Mouse (Mus musculus): Measurements from ENCODE around the gene Uaca.
A peak's percentile ranks its signal among the peaks of the same experiment; 100 is the strongest.

Gene Uaca

DNA sequence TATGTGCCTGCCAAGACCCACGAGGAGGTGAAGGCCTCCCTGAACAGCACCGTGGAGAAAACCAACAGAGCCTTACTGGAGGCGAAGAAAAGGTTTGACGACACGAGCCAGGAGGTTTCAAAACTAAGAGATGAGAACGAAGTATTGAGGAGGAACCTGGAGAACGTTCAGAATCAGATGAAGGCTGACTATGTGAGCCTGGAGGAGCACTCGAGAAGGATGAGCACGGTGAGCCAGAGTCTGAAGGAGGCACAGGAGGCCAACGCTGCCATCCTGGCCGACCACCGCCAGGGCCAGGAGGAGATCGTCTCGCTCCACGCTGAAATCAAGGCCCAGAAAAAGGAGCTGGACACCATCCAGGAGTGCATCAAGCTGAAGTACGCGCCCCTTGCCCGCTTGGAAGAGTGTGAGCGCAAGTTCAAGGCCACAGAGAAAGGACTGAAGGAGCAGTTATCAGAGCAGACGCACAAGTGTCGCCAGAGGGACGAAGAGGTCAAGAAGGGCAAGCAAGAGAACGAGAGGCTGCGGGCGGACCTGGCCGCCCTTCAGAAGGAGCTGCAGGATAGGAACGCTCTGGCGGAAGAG, 76.7 kb downstream of the Uaca start:
- peaks cover 40% of the 10 kb centered on the region for H3K36me3 ChIP-seq (ENCODE audit: insufficient read depth, low read length)
- H3K9me3 ChIP-seq (ENCODE audit: low read length) = no peaks in the 10 kb centered on the region
- H3K27me3 ChIP-seq (ENCODE audit: insufficient read depth, low read length) = 0 out of 2 replicates have a peak, but pooled peaks cover 10% of the 10 kb centered on the region
- no peak for TF ChIP-seq NANOG (IDR thresholded peaks at IDR 0.05; ENCODE audit: borderline replicate concordance, low read length)
- no peak for TF ChIP-seq CTCF (conservative IDR thresholded peaks at IDR 0.05; ENCODE audit: low read length)
- TF ChIP-seq POU5F1 (IDR thresholded peaks at IDR 0.05; ENCODE audit: borderline replicate concordance, low read length) = no peak
- H3K4me3 ChIP-seq (replicated peaks; ENCODE audit: low read length) = peak overlapping the region; percentile 43
- H3K4me1 ChIP-seq (replicated peaks; ENCODE audit: low read depth, low read length) = peaks cover 57% of the 10 kb centered on the region

DNA sequence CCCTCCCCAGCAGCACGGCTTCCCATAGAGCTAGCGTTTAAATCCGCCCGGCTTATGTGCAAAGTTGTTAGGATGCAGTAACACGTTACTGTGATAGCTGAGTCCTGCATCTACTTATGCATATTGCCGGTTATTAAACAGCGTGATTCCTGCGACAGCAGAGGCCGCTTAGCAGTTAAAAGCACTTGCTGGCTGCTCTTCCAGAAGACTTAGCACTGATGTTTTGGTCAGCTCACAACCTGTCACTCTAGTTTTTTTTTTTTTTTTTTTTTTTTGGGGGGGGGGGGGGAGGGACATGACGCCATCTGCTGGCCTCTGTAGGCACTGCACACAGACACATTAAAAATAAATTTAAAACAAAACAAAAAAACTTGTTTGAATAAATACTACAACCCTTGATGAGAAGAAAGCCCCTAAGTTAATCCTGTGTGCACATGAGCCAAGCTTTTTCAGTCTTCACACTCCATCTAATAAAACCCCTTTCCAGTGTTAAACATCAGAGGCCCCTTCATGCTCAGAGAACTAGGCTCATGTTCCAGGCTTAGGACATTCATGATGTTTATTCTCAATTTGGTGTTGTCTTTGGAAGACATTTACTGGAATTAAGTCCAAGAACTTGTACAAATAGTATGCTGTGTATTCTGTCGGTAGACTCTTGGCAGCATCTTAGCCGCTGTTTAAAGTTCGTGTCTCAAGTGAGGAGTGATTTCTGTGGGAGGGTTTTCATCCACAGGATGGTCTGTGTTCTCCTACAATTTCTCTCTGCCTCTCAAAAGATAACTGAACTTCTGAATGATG, 79.1 kb downstream of the Uaca start:
- Histone ChIP-seq H3K4me3 (replicated peaks; ENCODE audit: low read length) (no peak overlapping the region), H3K27me3 (ENCODE audit: insufficient read depth, low read length) (0 out of 2 replicates have a peak, but pooled peaks cover 10% of the 10 kb centered on the region), H3K36me3 (ENCODE audit: insufficient read depth, low read length) (peaks cover 55% of the 10 kb centered on the region), H3K4me1 (replicated peaks; ENCODE audit: low read depth, low read length) (peaks cover 39% of the 10 kb centered on the region), H3K9me3 (ENCODE audit: low read length) (no peaks in the 10 kb centered on the region)
- TF ChIP-seq CTCF (conservative IDR thresholded peaks at IDR 0.05; ENCODE audit: low read length) (peak; percentile 73), POU5F1 (IDR thresholded peaks at IDR 0.05; ENCODE audit: borderline replicate concordance, low read length) (no peak), NANOG (IDR thresholded peaks at IDR 0.05; ENCODE audit: borderline replicate concordance, low read length) (no peak)

DNA sequence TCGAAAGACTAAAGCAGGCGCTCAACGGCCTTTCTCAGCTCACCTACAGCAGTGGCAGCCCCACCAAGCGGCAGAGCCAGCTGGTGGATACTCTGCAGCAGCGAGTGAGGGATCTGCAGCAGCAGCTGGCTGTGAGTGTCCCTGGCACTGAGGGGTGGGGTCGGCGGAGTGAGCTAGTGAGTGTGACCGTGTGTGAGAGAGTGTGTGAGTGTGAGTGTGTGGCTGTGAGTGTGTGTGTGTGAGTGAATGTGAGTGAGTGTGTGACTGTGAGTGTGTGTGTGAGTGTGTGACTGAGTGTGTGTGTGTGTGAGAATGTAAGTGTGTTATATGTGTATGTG, 79.7 kb downstream of the Uaca start:
- Histone ChIP-seq H3K36me3 (ENCODE audit: insufficient read depth, low read length) (peaks cover 59% of the 10 kb centered on the region), H3K4me3 (replicated peaks; ENCODE audit: low read length) (no peak overlapping the region), H3K9me3 (ENCODE audit: low read length) (no peaks in the 10 kb centered on the region), H3K4me1 (replicated peaks; ENCODE audit: low read depth, low read length) (peaks cover 35% of the 10 kb centered on the region), H3K27me3 (ENCODE audit: insufficient read depth, low read length) (0 out of 2 replicates have a peak, but pooled peaks cover 10% of the 10 kb centered on the region)
- no peak for TF ChIP-seq CTCF (conservative IDR thresholded peaks at IDR 0.05; ENCODE audit: low read length)
- no peak for TF ChIP-seq NANOG (IDR thresholded peaks at IDR 0.05; ENCODE audit: borderline replicate concordance, low read length)
- no peak for TF ChIP-seq POU5F1 (IDR thresholded peaks at IDR 0.05; ENCODE audit: borderline replicate concordance, low read length)

DNA sequence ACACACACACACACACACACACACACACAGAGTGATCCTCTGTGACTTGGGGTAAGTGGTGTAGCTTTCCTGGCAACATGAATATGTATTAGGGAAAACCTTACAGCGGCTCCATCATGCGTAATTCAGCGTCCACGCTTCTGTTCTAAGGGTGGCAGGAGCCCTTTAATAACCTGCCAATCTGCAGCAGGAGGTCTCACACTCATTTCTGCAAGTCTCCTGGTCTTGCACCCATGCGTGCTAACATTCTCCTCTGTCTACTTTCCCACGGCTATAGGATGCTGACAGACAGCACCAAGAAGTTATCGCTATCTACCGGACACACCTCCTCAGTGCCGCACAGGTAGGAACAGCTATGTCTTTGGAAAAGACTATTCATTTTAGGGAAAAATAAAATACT, 81.7 kb downstream of the Uaca start:
- TF ChIP-seq NANOG (IDR thresholded peaks at IDR 0.05; ENCODE audit: borderline replicate concordance, low read length) (no peak), POU5F1 (IDR thresholded peaks at IDR 0.05; ENCODE audit: borderline replicate concordance, low read length) (no peak), CTCF (conservative IDR thresholded peaks at IDR 0.05; ENCODE audit: low read length) (no peak)

DNA sequence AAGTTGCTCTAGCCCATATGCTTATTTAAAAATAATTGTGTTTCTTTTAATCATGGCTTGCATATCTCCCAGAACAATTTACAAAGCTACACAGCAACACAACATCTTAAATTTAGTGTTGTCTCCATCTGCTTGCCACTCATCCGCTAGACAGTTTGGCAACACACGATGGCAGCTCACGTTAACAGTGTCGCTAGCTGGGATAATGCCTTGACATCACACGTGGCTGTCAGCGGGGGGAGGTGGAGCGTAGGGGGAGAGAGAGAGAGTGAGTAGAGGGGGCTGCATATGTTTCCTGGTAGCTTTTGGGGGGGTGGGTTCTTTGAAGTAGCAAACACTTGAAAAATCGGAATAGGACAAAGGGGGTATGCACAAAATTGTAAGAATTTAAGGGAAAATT, 82.2 kb downstream of the Uaca start:
- peaks cover 12% of the 10 kb centered on the region for H3K4me1 ChIP-seq (replicated peaks; ENCODE audit: low read depth, low read length)
- H3K9me3 ChIP-seq (ENCODE audit: low read length) = no peaks in the 10 kb centered on the region
- H3K27me3 ChIP-seq (ENCODE audit: insufficient read depth, low read length) = no peaks in the 10 kb centered on the region
- no peak overlapping the region for H3K4me3 ChIP-seq (replicated peaks; ENCODE audit: low read length)
- H3K36me3 ChIP-seq (ENCODE audit: insufficient read depth, low read length) = peaks cover 60% of the 10 kb centered on the region
- TF ChIP-seq CTCF (conservative IDR thresholded peaks at IDR 0.05; ENCODE audit: low read length) (no peak), POU5F1 (IDR thresholded peaks at IDR 0.05; ENCODE audit: borderline replicate concordance, low read length) (no peak), NANOG (IDR thresholded peaks at IDR 0.05; ENCODE audit: borderline replicate concordance, low read length) (no peak)

More for the DNA sequence above, 81.7 kb downstream of the Uaca start:
- Histone ChIP-seq H3K36me3 (ENCODE audit: insufficient read depth, low read length) (peaks cover 65% of the 10 kb centered on the region), H3K4me3 (replicated peaks; ENCODE audit: low read length) (no peak overlapping the region), H3K4me1 (replicated peaks; ENCODE audit: low read depth, low read length) (peaks cover 16% of the 10 kb centered on the region), H3K27me3 (ENCODE audit: insufficient read depth, low read length) (0 out of 2 replicates have a peak, but pooled peaks cover 3% of the 10 kb centered on the region), H3K9me3 (ENCODE audit: low read length) (no peaks in the 10 kb centered on the region)

DNA sequence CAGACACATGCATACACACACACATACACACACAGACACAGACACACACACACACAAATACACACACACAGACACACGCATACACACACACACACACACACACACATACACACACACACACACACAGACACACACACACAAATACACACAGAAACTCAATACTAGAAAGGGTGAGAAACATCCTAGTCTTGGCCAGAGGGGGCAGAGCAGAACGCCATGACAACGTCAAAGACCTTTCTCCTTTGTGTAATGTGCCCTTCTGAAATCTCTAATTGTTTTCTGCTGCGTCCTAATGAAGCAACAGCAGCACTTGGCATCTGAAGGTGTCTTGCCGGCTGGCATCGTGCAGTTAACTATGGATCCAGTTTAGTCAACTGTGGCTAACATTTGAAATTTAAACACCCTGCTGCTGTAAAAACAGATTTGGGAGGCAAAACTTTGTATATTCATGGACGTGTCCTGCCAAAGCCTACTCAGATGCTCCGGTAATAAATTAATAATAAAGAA, 83.8 kb downstream of the Uaca start:
- Histone ChIP-seq H3K4me3 (replicated peaks; ENCODE audit: low read length) (no peak overlapping the region), H3K27me3 (ENCODE audit: insufficient read depth, low read length) (no peaks in the 10 kb centered on the region), H3K36me3 (ENCODE audit: insufficient read depth, low read length) (peaks cover 53% of the 10 kb centered on the region), H3K4me1 (replicated peaks; ENCODE audit: low read depth, low read length) (peaks cover 4% of the 10 kb centered on the region; the same call in 1 of the 2 replicates), H3K9me3 (ENCODE audit: low read length) (peaks cover 6% of the 10 kb centered on the region; the same call in 1 of the 2 replicates)
- no peak for TF ChIP-seq CTCF (conservative IDR thresholded peaks at IDR 0.05; ENCODE audit: low read length)
- TF ChIP-seq POU5F1 (IDR thresholded peaks at IDR 0.05; ENCODE audit: borderline replicate concordance, low read length) = no peak
- no peak for TF ChIP-seq NANOG (IDR thresholded peaks at IDR 0.05; ENCODE audit: borderline replicate concordance, low read length)

DNA sequence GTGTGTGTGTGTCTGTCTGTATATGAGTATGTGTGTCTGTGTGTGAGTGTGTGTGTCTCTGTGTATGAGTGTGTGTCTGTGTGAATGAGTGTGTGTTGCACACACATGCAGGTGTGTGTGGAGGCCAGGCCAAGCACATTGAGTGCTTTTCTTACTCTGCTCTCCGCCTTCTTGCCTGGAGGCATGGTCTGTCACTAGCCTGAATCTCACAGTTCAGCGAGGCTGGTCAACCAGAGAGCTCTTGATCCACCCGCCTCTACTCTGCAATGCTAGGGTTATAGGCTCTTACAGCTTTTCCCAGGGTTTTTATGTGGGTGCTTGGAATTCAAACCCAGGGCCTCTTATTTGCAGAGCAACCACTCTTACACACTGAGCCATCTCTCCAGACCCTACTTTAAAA, 84.3 kb downstream of the Uaca start:
- Histone ChIP-seq H3K27me3 (ENCODE audit: insufficient read depth, low read length) (no peaks in the 10 kb centered on the region), H3K4me1 (replicated peaks; ENCODE audit: low read depth, low read length) (0 out of 2 replicates have a peak, but pooled peaks cover 2% of the 10 kb centered on the region), H3K4me3 (replicated peaks; ENCODE audit: low read length) (no peak overlapping the region), H3K36me3 (ENCODE audit: insufficient read depth, low read length) (peaks cover 52% of the 10 kb centered on the region), H3K9me3 (ENCODE audit: low read length) (peaks cover 6% of the 10 kb centered on the region; the same call in 1 of the 2 replicates)
- TF ChIP-seq NANOG (IDR thresholded peaks at IDR 0.05; ENCODE audit: borderline replicate concordance, low read length) (no peak), POU5F1 (IDR thresholded peaks at IDR 0.05; ENCODE audit: borderline replicate concordance, low read length) (no peak), CTCF (conservative IDR thresholded peaks at IDR 0.05; ENCODE audit: low read length) (no peak)

DNA sequence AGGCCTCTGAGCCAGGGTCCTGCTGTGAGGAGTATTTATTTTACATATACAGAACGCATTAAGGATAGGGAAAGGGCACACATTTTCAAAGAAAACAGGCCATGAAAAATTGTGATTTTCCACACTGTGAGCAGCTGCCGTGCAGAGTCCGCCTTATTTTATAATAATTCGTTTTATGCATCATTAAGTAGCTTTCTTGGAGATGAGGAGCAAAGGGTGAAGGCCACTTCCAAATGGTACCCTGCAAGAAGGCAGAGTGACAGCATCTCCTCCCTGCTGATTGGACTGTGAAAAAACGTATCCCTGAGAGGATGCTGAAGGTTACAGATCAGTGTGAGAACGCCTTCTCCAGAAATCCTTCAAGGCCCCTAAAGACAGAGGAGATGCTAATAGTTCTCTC, 90.8 kb downstream of the Uaca start:
- TF ChIP-seq POU5F1 (IDR thresholded peaks at IDR 0.05; ENCODE audit: borderline replicate concordance, low read length) (no peak), NANOG (IDR thresholded peaks at IDR 0.05; ENCODE audit: borderline replicate concordance, low read length) (no peak), CTCF (conservative IDR thresholded peaks at IDR 0.05; ENCODE audit: low read length) (no peak)
- Histone ChIP-seq H3K36me3 (ENCODE audit: insufficient read depth, low read length) (peaks cover 11% of the 10 kb centered on the region), H3K9me3 (ENCODE audit: low read length) (peaks cover 6% of the 10 kb centered on the region; the same call in 1 of the 2 replicates), H3K4me1 (replicated peaks; ENCODE audit: low read depth, low read length) (peaks cover 7% of the 10 kb centered on the region; the same call in 1 of the 2 replicates), H3K27me3 (ENCODE audit: insufficient read depth, low read length) (no peaks in the 10 kb centered on the region), H3K4me3 (replicated peaks; ENCODE audit: low read length) (no peak overlapping the region)
